Mouse (Mus musculus) midbrain, embryonic 14.5 days (tissue): ENCODE results near the gene Sart3. TPM values are rescaled to one million over a fixed set of nuclear protein-coding genes. Genes with fewer than 3 reads are reported as not detected.

Experiments used
- ATAC-seq: fragments of 200-750 bp; cut with Nextera tagmentation; 2 replicates; pipeline ENCODE4 v1.8.0; 2017; ENCODE audit warnings: moderate number of reproducible peaks, moderate library complexity; ENCODE audit not compliant: low FRiP score, low TSS enrichment
- DNase-seq: peaks from one replicate; pipeline ENCODE4 v3.0.0-alpha.2; 2015
- H3K27ac ChIP-seq: fragments of 300-500 bp; sonication (generic); replicated peaks from 2 replicates; pipeline ENCODE4 v1.5.1; 2014; ENCODE audit warnings: mild to moderate bottlenecking, low read depth, low read length, moderate library complexity
- H3K27me3 ChIP-seq: fragments of 300-500 bp; sonication (generic); 2 replicates; pipeline ENCODE4 v1.6.1; 2014; ENCODE audit warnings: low read length, control low read depth, mixed read lengths; ENCODE audit not compliant: control insufficient read depth, insufficient read depth
- H3K36me3 ChIP-seq: fragments of 300-500 bp; sonication (generic); 2 replicates; pipeline ENCODE4 v1.6.1; 2014; ENCODE audit warnings: low read length, control low read depth; ENCODE audit not compliant: control insufficient read depth, insufficient read depth
- H3K4me1 ChIP-seq: fragments of 300-500 bp; sonication (generic); 2 replicates; pipeline ENCODE4 v1.6.1; 2014; ENCODE audit warnings: mild to moderate bottlenecking, antibody characterized with exemption, low read length, control low read depth; ENCODE audit not compliant: control insufficient read depth, insufficient read depth
- H3K4me2 ChIP-seq: fragments of 300-500 bp; sonication (generic); 2 replicates; pipeline ENCODE4 v1.6.1; 2014; ENCODE audit warnings: mild to moderate bottlenecking, low read length, moderate library complexity
- H3K4me3 ChIP-seq: fragments of 300-500 bp; sonication (generic); replicated peaks from 2 replicates; pipeline ENCODE4 v1.5.1; 2014; ENCODE audit warnings: low read depth, low read length
- H3K9ac ChIP-seq: fragments of 300-500 bp; sonication (generic); replicated peaks from 2 replicates; pipeline ENCODE4 v1.6.1; 2014; ENCODE audit warnings: mild to moderate bottlenecking, low read length, moderate library complexity
- H3K9me3 ChIP-seq: fragments of 300-500 bp; sonication (generic); 2 replicates; pipeline ENCODE4 v1.6.1; 2016; ENCODE audit warnings: low read length, control low read depth, mixed read lengths; ENCODE audit not compliant: control insufficient read depth
- WGBS: fragments of 180-500 bp; shearing (Covaris S2); extraction: QIAGEN DNeasy Blood & Tissue Kit; methylation state at CpG from one replicate; pipeline ENCODE4 v1.1.7; 2014; 5-methylcytosine and 5-hydroxymethylcytosine counted together
- polyA plus RNA-seq: library from polyadenylated mRNA; unstranded; fragments of >200 nt; fragmentation: Nextera tagmentation; extraction: Ambion mirVana; gene quantifications from 2 replicates; pipeline ENCODE4 v1.2.1, GENCODE M21; 2014

Gene Sart3
- polyA plus RNA-seq, 1 experiment from 2014 or later: 40.1 TPM

- DNase-seq (no peak), ATAC-seq (no peak; the same call in 1 of the 2 replicates)
- no peaks in the 10 kb centered on the region for H3K27me3 ChIP-seq
- peak overlapping the region; percentile 57 for H3K4me3 ChIP-seq
- no peaks in the 10 kb centered on the region for H3K9me3 ChIP-seq
- peak overlapping the region; percentile 98 for H3K27ac ChIP-seq
- 4% methylated on average over 10 of the region's 10 CpGs for WGBS
- peak overlapping the region; percentile 67 for H3K4me2 ChIP-seq
- peaks cover 14% of the 10 kb centered on the region for H3K4me1 ChIP-seq
- H3K36me3 ChIP-seq: peaks cover 32% of the 10 kb centered on the region
- peak overlapping the region; percentile 68 for H3K9ac ChIP-seq
Measured at GRCm38 (mm10) chr5:113736113-113736502, 36.2 kb downstream of the Sart3 start.

DNA sequence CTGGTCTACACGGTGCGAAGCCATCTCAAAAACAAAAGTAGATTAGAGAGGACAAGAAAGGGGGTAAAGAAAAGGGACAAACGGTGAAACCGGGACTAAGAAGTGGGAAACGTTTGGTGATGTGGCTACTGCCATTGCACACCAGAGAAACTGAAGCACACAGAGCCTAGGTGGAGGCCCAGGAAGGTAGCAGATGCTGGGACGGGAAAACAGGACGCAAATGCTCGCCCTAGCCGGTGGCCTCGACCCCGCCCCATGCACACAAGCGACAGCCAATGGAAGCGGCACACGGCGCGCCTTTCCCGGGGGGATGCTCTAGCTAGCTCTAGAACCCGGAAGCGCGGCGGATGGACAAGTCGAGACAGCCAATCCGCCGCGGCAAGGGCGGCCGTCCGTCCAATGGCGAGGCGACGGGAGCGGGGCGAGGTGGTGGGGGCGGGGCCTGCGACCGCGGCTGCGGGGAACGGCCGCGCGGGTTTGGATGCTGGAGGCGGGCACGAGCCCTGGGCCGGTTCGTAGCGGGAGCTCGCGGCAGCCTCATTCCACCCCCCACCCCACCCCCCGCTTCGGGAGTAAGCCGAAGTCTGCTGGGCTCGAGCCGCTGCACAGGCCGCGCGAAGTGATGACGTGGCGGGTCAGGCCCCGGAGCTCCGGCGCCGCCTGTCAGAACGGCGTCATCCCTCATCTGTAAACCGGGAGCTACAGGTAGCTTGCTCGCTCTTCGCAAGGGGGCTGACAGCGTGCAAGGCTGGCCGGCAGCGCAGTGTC, 36.8 kb downstream of the Sart3 start, which contains the start of gene Ficd:
Gene Ficd, plus strand, starts transcription at position 459 of the 768 bp plus-strand sequence.
- no peaks in the 10 kb centered on the region for H3K9me3 ChIP-seq
- no peaks in the 10 kb centered on the region for H3K27me3 ChIP-seq
- H3K4me2 ChIP-seq: peak within 1 kb of the TSS; percentile 67
- peak within 1 kb of the TSS; percentile 98 for H3K27ac ChIP-seq
- peak within 1 kb of the TSS; percentile 57 for H3K4me3 ChIP-seq
- H3K4me1 ChIP-seq: peaks cover 19% of the 10 kb centered on the region
- DNase-seq: peak; percentile 100
- peak within 1 kb of the TSS; percentile 68 for H3K9ac ChIP-seq
- peak; percentile 95 for ATAC-seq
- peaks cover 27% of the 10 kb centered on the region for H3K36me3 ChIP-seq
- WGBS: 1% methylated on average over 71 of the region's 71 CpGs

DNA sequence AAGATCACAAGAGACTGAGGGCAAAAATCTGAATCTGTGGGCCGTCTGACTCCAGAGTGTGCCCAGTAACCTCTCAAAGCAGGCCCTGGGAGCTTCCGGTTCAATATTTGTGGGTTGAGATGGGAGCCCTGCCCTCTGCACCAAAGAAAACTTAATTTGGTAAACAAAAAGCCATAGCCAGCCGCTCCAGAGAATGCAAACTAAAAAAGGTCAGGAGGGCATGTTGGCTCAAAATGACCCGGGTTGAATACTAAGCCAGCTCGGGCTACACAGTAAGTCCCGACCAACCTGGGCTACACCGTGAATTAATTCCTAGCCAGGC, 37.3 kb downstream of the Sart3 start:
- Histone ChIP-seq H3K27me3 (no peaks in the 10 kb centered on the region), H3K27ac (peak overlapping the region; percentile 98), H3K4me1 (peaks cover 24% of the 10 kb centered on the region), H3K9ac (peak overlapping the region; percentile 44; the same call in 1 of the 2 replicates), H3K4me2 (peak overlapping the region; percentile 60), H3K36me3 (peaks cover 21% of the 10 kb centered on the region), H3K9me3 (no peaks in the 10 kb centered on the region), H3K4me3 (peak overlapping the region; percentile 57)
- DNase-seq (no peak), ATAC-seq (peak; percentile 37; the same call in 1 of the 2 replicates)
- WGBS: 25% methylated on average over 7 of the region's 7 CpGs

GRCm38 (mm10) chr5:113734376-113734775, 37.9 kb downstream of the Sart3 start:
- DNase-seq: no peak
- Histone ChIP-seq H3K9me3 (no peaks in the 10 kb centered on the region), H3K36me3 (peaks cover 15% of the 10 kb centered on the region), H3K27me3 (no peaks in the 10 kb centered on the region), H3K4me1 (peaks cover 24% of the 10 kb centered on the region), H3K4me2 (no peak overlapping the region), H3K4me3 (no peak overlapping the region), H3K9ac (no peak overlapping the region), H3K27ac (0 out of 2 replicates have a peak overlapping the region, but pooled peaks have one; percentile 98)
- 74% methylated on average over 5 of the region's 5 CpGs for WGBS
- ATAC-seq: no peak

GRCm38 (mm10) chr5:113732182-113732581, 40.1 kb downstream of the Sart3 start:
- DNase-seq: peak; percentile 82
- no peak overlapping the region for H3K27ac ChIP-seq
- no peak overlapping the region for H3K4me2 ChIP-seq
- H3K4me1 ChIP-seq: peaks cover 24% of the 10 kb centered on the region
- no peaks in the 10 kb centered on the region for H3K27me3 ChIP-seq
- ATAC-seq: no peak
- WGBS: 27% methylated on average over 6 of the region's 6 CpGs
- H3K4me3 ChIP-seq: no peak overlapping the region
- H3K9ac ChIP-seq: no peak overlapping the region
- no peaks in the 10 kb centered on the region for H3K36me3 ChIP-seq
- H3K9me3 ChIP-seq: no peaks in the 10 kb centered on the region

DNA sequence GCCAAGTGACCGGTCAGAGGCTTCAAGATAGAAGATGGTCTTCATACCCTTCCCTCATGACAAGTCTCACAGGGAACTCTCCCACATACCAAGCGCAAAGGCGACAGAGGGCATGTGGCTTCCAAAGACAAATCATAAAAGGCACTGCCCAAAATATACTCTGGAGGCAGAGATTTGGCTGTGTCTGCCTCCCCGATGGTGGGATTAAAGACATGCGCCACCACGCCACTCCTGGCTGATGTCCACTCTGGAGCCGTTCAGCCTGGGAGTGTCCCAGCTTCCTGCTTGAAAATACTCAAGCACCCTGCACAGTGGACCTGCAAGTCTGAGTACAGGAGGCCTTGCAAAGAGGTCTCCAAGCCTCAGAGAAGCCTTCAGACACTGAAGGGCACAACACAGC, 41.1 kb downstream of the Sart3 start:
- 91% methylated on average over 7 of the region's 7 CpGs for WGBS
- Histone ChIP-seq H3K4me3 (no peak overlapping the region), H3K36me3 (no peaks in the 10 kb centered on the region), H3K9ac (no peak overlapping the region), H3K4me2 (no peak overlapping the region), H3K4me1 (peaks cover 16% of the 10 kb centered on the region), H3K27me3 (no peaks in the 10 kb centered on the region), H3K9me3 (no peaks in the 10 kb centered on the region), H3K27ac (no peak overlapping the region)
- no peak for ATAC-seq
- DNase-seq: no peak

GRCm38 (mm10) chr5:113730641-113731121, 41.6 kb downstream of the Sart3 start:
- no peaks in the 10 kb centered on the region for H3K9me3 ChIP-seq
- ATAC-seq (no peak), DNase-seq (peak; percentile 64)
- H3K4me3 ChIP-seq: no peak overlapping the region
- H3K36me3 ChIP-seq: no peaks in the 10 kb centered on the region
- H3K4me2 ChIP-seq: no peak overlapping the region
- no peak overlapping the region for H3K9ac ChIP-seq
- 44% methylated on average over 7 of the region's 7 CpGs for WGBS
- peaks cover 16% of the 10 kb centered on the region for H3K4me1 ChIP-seq
- 0 out of 2 replicates have a peak overlapping the region, but pooled peaks have one; percentile 52 for H3K27ac ChIP-seq
- no peaks in the 10 kb centered on the region for H3K27me3 ChIP-seq

- Histone ChIP-seq H3K27ac (no peak overlapping the region), H3K27me3 (no peaks in the 10 kb centered on the region), H3K4me2 (no peak overlapping the region), H3K4me1 (peaks cover 12% of the 10 kb centered on the region), H3K4me3 (no peak overlapping the region), H3K9ac (no peak overlapping the region), H3K9me3 (no peaks in the 10 kb centered on the region), H3K36me3 (no peaks in the 10 kb centered on the region)
- 88% methylated on average over 7 of the region's 7 CpGs for WGBS
- no peak for DNase-seq
- no peak for ATAC-seq
Measured at GRCm38 (mm10) chr5:113728691-113729090, 43.6 kb downstream of the Sart3 start.

GRCm38 (mm10) chr5:113728011-113728410, 44.3 kb downstream of the Sart3 start:
- Histone ChIP-seq H3K9me3 (no peaks in the 10 kb centered on the region), H3K27ac (no peak overlapping the region), H3K4me1 (peaks cover 16% of the 10 kb centered on the region), H3K4me3 (no peak overlapping the region), H3K36me3 (no peaks in the 10 kb centered on the region), H3K27me3 (no peaks in the 10 kb centered on the region), H3K4me2 (no peak overlapping the region), H3K9ac (no peak overlapping the region)
- DNase-seq: no peak
- 83% methylated on average over 7 of the region's 7 CpGs for WGBS
- no peak for ATAC-seq
